Mouse (Mus musculus): ENCODE measurements around the gene Abcc3. TPM values are rescaled to one million over a fixed set of nuclear protein-coding genes. Genes with fewer than 3 reads are reported as not detected.

Abcc3 gene
- polyA plus RNA-seq, 1 experiment from 2014 or later = 3.2 TPM

DNA sequence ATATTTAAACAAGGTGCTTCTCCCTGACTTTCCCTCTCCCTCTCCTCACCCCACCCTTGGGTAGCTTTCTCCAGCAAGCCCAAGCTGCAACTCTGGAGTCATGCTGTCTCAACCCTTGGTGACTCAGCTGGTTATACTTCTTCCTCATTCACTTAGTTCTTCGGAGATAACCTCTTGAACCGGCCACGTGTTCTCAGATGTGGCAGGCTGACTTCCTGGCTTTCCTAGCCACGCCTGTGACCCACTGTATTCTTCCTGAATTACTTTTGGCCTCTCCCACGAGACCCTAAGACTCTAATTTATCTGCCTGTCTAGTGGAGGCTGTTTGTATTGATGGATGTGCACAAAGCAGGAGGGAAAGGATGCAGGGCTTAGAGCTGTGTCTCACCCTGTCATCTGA is 22.0 kb downstream of the Abcc3 start:
- 9% methylated on average over 5 of the region's 5 CpGs for WGBS
- TF ChIP-seq CTCF (IDR thresholded peaks at IDR 0.05; ENCODE audit: low read depth) = no peak
- peak; percentile 86 for ATAC-seq
- Histone ChIP-seq H3K36me3 (ENCODE audit: control insufficient read depth, insufficient read depth) (no peaks in the 10 kb centered on the region), H3K9ac (ENCODE audit: low read depth, low read length) (no peak overlapping the region), H3K27ac (ENCODE audit: low read depth, low read length) (no peak overlapping the region), H3K9me3 (ENCODE audit: control insufficient read depth) (no peaks in the 10 kb centered on the region), H3K4me3 (ENCODE audit: low read depth, low read length) (no peak overlapping the region), H3K27me3 (replicated peaks; ENCODE audit: control insufficient read depth, insufficient read depth, low read length) (peaks cover 7% of the 10 kb centered on the region; the same call in 1 of the 2 replicates), H3K4me2 (replicated peaks; ENCODE audit: low read depth) (no peak overlapping the region), H3K4me1 (replicated peaks; ENCODE audit: control insufficient read depth, insufficient read depth, low read length) (0 out of 2 replicates have a peak, but pooled peaks cover 7% of the 10 kb centered on the region)

DNA sequence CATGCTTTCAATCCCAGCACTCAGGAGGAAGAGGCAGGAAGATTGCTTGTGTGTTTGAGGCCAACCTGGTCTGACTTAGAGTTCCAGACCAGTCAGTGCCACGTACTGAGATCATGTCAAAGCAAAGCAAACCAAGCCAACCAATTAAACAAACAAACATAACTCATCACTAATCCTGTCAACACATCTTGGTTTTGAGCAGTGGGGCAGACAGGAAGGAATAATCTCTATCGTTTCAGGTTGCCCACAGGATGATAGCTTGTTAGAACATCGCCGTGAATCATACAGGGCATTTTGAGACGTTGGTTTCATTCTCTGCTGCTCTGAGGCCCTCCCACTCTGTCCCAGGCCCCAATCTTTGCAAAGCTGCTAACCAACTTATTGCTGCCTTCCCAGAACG is 22.8 kb downstream of the Abcc3 start:
- TF ChIP-seq CTCF (IDR thresholded peaks at IDR 0.05; ENCODE audit: low read depth) = no peak
- no peak overlapping the region for H3K4me2 ChIP-seq (replicated peaks; ENCODE audit: low read depth)
- no peaks in the 10 kb centered on the region for H3K36me3 ChIP-seq (ENCODE audit: control insufficient read depth, insufficient read depth)
- 70% methylated on average over 6 of the region's 6 CpGs for WGBS
- peaks cover 7% of the 10 kb centered on the region; the same call in 1 of the 2 replicates for H3K27me3 ChIP-seq (replicated peaks; ENCODE audit: control insufficient read depth, insufficient read depth, low read length)
- ATAC-seq = no peak
- H3K9ac ChIP-seq (ENCODE audit: low read depth, low read length) = no peak overlapping the region
- no peak overlapping the region for H3K4me3 ChIP-seq (ENCODE audit: low read depth, low read length)
- H3K9me3 ChIP-seq (ENCODE audit: control insufficient read depth) = no peaks in the 10 kb centered on the region
- 0 out of 2 replicates have a peak overlapping the region, but pooled peaks have one; percentile 15 for H3K27ac ChIP-seq (ENCODE audit: low read depth, low read length)
- H3K4me1 ChIP-seq (replicated peaks; ENCODE audit: control insufficient read depth, insufficient read depth, low read length) = 0 out of 2 replicates have a peak, but pooled peaks cover 7% of the 10 kb centered on the region

- ATAC-seq = 0 out of 2 replicates have a peak, but pooled peaks have one; percentile 28
- H3K4me3 ChIP-seq (ENCODE audit: low read depth, low read length) = no peak overlapping the region
- 27% methylated on average over 3 of the region's 3 CpGs for WGBS
Measured at GRCm38 (mm10) chr11:94365340-94365739, 27.5 kb downstream of the Abcc3 start.

GRCm38 (mm10) chr11:94363690-94364089 is 29.1 kb downstream of the Abcc3 start:
- no peak overlapping the region for H3K27ac ChIP-seq (ENCODE audit: low read depth, low read length)

More at GRCm38 (mm10) chr11:94365340-94365739, 27.5 kb downstream of the Abcc3 start:
- no peak for TF ChIP-seq CTCF (IDR thresholded peaks at IDR 0.05; ENCODE audit: low read depth)
- no peak overlapping the region for H3K4me2 ChIP-seq (replicated peaks; ENCODE audit: low read depth)
- no peak overlapping the region for H3K9ac ChIP-seq (ENCODE audit: low read depth, low read length)
- peaks cover 7% of the 10 kb centered on the region; the same call in 1 of the 2 replicates for H3K27me3 ChIP-seq (replicated peaks; ENCODE audit: control insufficient read depth, insufficient read depth, low read length)
- H3K36me3 ChIP-seq (ENCODE audit: control insufficient read depth, insufficient read depth) = no peaks in the 10 kb centered on the region
- H3K9me3 ChIP-seq (ENCODE audit: control insufficient read depth) = no peaks in the 10 kb centered on the region
- H3K4me1 ChIP-seq (replicated peaks; ENCODE audit: control insufficient read depth, insufficient read depth, low read length) = 0 out of 2 replicates have a peak, but pooled peaks cover under 1% of the 10 kb centered on the region
- H3K27ac ChIP-seq (ENCODE audit: low read depth, low read length) = no peak overlapping the region

DNA sequence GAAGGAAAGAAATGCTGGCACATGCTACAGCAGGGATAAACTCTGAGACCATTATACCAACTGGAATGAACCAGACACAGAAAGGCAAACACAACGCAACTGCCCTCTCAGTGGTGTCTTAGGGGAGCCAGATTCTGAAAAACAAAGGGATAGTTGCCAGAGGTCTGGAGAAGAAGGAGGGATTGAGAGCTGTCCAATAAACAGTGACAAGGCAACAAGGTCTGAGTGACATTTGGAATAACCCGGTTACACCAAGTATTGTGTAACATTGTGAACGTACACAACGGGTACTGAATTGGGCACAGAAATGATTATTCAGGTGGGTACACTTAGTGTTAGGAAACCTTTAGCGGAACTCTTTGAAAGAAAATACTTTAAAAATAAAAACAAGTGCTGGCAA is 30.7 kb downstream of the Abcc3 start:
- no peaks in the 10 kb centered on the region for H3K36me3 ChIP-seq (ENCODE audit: control insufficient read depth, insufficient read depth)
- no peaks in the 10 kb centered on the region for H3K9me3 ChIP-seq (ENCODE audit: control insufficient read depth)
- ATAC-seq = no peak
- no peak overlapping the region for H3K4me2 ChIP-seq (replicated peaks; ENCODE audit: low read depth)
- WGBS = 90% methylated on average over 5 of the region's 5 CpGs
- no peak for TF ChIP-seq CTCF (IDR thresholded peaks at IDR 0.05; ENCODE audit: low read depth)
- no peak overlapping the region for H3K27ac ChIP-seq (ENCODE audit: low read depth, low read length)
- H3K4me3 ChIP-seq (ENCODE audit: low read depth, low read length) = no peak overlapping the region
- no peaks in the 10 kb centered on the region for H3K27me3 ChIP-seq (replicated peaks; ENCODE audit: control insufficient read depth, insufficient read depth, low read length)
- no peaks in the 10 kb centered on the region for H3K4me1 ChIP-seq (replicated peaks; ENCODE audit: control insufficient read depth, insufficient read depth, low read length)
- no peak overlapping the region for H3K9ac ChIP-seq (ENCODE audit: low read depth, low read length)

More at GRCm38 (mm10) chr11:94363690-94364089, 29.1 kb downstream of the Abcc3 start:
- Histone ChIP-seq H3K4me1 (replicated peaks; ENCODE audit: control insufficient read depth, insufficient read depth, low read length) (no peaks in the 10 kb centered on the region), H3K9me3 (ENCODE audit: control insufficient read depth) (no peaks in the 10 kb centered on the region), H3K27me3 (replicated peaks; ENCODE audit: control insufficient read depth, insufficient read depth, low read length) (no peaks in the 10 kb centered on the region), H3K4me2 (replicated peaks; ENCODE audit: low read depth) (no peak overlapping the region), H3K4me3 (ENCODE audit: low read depth, low read length) (no peak overlapping the region), H3K9ac (ENCODE audit: low read depth, low read length) (no peak overlapping the region), H3K36me3 (ENCODE audit: control insufficient read depth, insufficient read depth) (no peaks in the 10 kb centered on the region)
- WGBS = 62% methylated on average over 7 of the region's 7 CpGs
- ATAC-seq = no peak
- no peak for TF ChIP-seq CTCF (IDR thresholded peaks at IDR 0.05; ENCODE audit: low read depth)

DNA sequence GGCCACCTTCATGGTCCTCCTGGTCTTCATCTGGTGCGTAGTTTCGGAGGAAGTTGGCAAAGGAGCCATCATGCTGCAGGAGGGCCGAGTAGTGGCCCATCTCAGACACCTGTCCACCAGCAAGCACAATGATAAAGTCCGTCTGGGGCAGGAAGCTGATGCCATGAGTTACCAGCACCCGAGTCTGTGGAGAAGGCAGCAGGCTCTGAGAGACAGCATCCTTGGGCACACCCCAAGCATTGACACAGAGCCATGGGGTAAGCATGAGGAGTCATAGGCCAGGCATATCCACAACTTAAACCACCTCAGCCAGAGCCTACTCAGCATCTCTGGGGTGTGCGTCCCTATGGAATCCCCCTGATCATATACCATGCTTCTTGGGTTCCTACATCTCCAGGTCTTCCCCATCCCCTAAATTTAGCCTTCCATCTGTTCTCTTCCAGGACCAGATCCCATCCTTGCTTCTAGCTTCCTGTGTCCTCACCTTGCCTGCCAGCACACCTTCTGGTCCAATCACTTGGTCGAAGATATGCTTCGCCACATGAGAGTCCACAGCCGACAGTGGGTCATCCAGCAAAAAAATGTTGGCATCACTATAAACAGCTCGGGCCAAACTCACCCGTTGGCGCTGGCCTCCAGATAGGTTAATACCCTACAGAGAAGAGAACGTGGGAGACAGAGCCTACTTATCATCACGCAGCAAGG is 31.5 kb downstream of the Abcc3 start:
- Histone ChIP-seq H3K27ac (ENCODE audit: low read depth, low read length) (no peak overlapping the region), H3K4me2 (replicated peaks; ENCODE audit: low read depth) (no peak overlapping the region), H3K4me3 (ENCODE audit: low read depth, low read length) (no peak overlapping the region), H3K27me3 (replicated peaks; ENCODE audit: control insufficient read depth, insufficient read depth, low read length) (no peaks in the 10 kb centered on the region), H3K9ac (ENCODE audit: low read depth, low read length) (no peak overlapping the region), H3K4me1 (replicated peaks; ENCODE audit: control insufficient read depth, insufficient read depth, low read length) (no peaks in the 10 kb centered on the region), H3K36me3 (ENCODE audit: control insufficient read depth, insufficient read depth) (no peaks in the 10 kb centered on the region), H3K9me3 (ENCODE audit: control insufficient read depth) (no peaks in the 10 kb centered on the region)
- TF ChIP-seq CTCF (IDR thresholded peaks at IDR 0.05; ENCODE audit: low read depth) = no peak
- 92% methylated on average over 14 of the region's 14 CpGs for WGBS
- no peak for ATAC-seq

All from intestine, postnatal 0 days (tissue).